Mouse (Mus musculus) lung, embryonic 16.5 days (tissue): ENCODE results near the gene Defb47. TPM values are rescaled to one million over a fixed set of nuclear protein-coding genes. Genes with fewer than 3 reads are reported as not detected.

Source experiments
- ATAC-seq: fragments of 200-750 bp; cut with Nextera tagmentation; 2 replicates; pipeline ENCODE4 v1.8.0; 2017; ENCODE audit warnings: low read depth, mild to moderate bottlenecking, moderate library complexity
- H3K27ac ChIP-seq: fragments of 300-500 bp; sonication (generic); 2 replicates; pipeline ENCODE4 v1.5.1; 2014; ENCODE audit warnings: mild to moderate bottlenecking, control low read depth, low read length
- H3K27me3 ChIP-seq: fragments of 300-500 bp; sonication (generic); 2 replicates; pipeline ENCODE4 v1.6.1; 2014; ENCODE audit warnings: low read depth, low read length, mixed read lengths; ENCODE audit not compliant: control insufficient read depth, insufficient read depth
- H3K36me3 ChIP-seq: fragments of 300-500 bp; sonication (generic); 2 replicates; pipeline ENCODE4 v1.6.1; 2014; ENCODE audit warnings: low read length; ENCODE audit not compliant: control insufficient read depth, insufficient read depth
- H3K4me1 ChIP-seq: fragments of 300-500 bp; sonication (generic); replicated peaks from 2 replicates; pipeline ENCODE4 v1.6.1; 2014; ENCODE audit warnings: low read length, mixed read lengths; ENCODE audit not compliant: control insufficient read depth, insufficient read depth
- H3K4me2 ChIP-seq: fragments of 300-500 bp; sonication (generic); 2 replicates; pipeline ENCODE4 v1.6.1; 2014; ENCODE audit warnings: low read depth, low read length, control low read depth
- H3K4me3 ChIP-seq: fragments of 300-500 bp; sonication (generic); 2 replicates; pipeline ENCODE4 v1.5.1; 2014; ENCODE audit warnings: mild to moderate bottlenecking, low read length, control low read depth
- H3K9ac ChIP-seq: fragments of 300-500 bp; sonication (generic); 2 replicates; pipeline ENCODE4 v1.6.1; 2014; ENCODE audit warnings: low read length, control low read depth
- H3K9me3 ChIP-seq: fragments of 300-500 bp; sonication (generic); 2 replicates; pipeline ENCODE4 v1.6.1; 2016; ENCODE audit warnings: low read length; ENCODE audit not compliant: control insufficient read depth
- WGBS: fragments of 180-500 bp; shearing (Covaris S2); extraction: QIAGEN DNeasy Blood & Tissue Kit; methylation state at CpG from one replicate; pipeline ENCODE4 v1.1.7; 2014; 5-methylcytosine and 5-hydroxymethylcytosine counted together
- polyA plus RNA-seq: library from polyadenylated mRNA; unstranded; fragments of >200 nt; fragmentation: Nextera tagmentation; extraction: Ambion mirVana; gene quantifications from 2 replicates; pipeline ENCODE4 v1.2.1, GENCODE M21; 2015

The Defb47 gene
- polyA plus RNA-seq, result not detected in 2 replicates

DNA sequence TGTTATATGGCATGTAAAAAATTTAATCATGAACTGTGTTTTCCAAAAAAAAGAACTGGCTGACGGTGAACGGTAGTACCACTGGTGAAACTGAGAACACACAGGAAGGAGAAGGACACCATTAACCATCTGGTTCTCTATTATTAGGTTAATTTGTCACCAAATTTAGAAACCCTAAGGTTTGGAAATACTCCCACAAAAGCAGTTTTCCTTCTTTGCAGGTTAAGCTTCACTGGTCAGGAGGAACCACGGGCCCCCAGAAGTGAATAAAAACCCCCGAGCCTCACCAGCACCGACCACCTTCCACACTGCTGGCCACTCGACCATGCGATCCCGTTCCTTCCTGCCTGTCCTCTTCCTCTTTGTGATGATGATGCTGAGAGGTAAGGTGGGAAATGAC lies at the start of gene Defb47:
TSS of gene Defb47 (plus strand) at position 301 of the 400 bp plus-strand sequence.
- Histone ChIP-seq H3K4me1 (no peaks in the 10 kb centered on the region), H3K27me3 (no peaks in the 10 kb centered on the region), H3K36me3 (no peaks in the 10 kb centered on the region), H3K9me3 (no peaks in the 10 kb centered on the region), H3K27ac (no peak within 1 kb of the TSS), H3K4me3 (no peak within 1 kb of the TSS), H3K4me2 (no peak within 1 kb of the TSS), H3K9ac (no peak within 1 kb of the TSS)
- ATAC-seq, result no peak
- WGBS, result 83% methylated on average over 8 of the region's 8 CpGs

DNA sequence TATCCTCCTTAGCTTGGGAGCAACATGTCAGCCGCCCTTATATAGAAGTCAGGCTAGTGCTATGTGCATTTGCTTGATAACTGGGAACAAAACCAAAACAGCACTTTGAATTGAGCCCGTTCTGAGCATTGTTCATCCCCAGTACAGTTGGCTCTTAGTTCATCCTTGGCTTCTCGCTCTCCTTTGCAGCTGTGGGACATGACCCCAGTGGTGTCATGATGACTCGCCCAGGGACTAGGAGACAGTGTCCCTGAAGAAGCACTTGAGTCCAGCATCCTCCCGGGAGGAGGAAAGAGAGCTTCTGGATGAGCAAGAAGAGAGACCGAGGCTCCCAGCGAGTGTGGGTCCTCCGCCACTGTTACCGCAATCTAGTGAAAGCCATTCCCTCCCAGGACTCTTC lies 41.8 kb upstream of the Defb47 start:
- no peaks in the 10 kb centered on the region for H3K9me3 ChIP-seq
- H3K4me3 ChIP-seq, result no peak overlapping the region
- no peak for ATAC-seq
- no peak overlapping the region for H3K9ac ChIP-seq
- whole genome bisulfite sequencing, result 86% methylated on average over 9 of the region's 9 CpGs
- no peaks in the 10 kb centered on the region for H3K27me3 ChIP-seq
- no peak overlapping the region for H3K4me2 ChIP-seq
- no peak overlapping the region for H3K27ac ChIP-seq
- no peaks in the 10 kb centered on the region for H3K4me1 ChIP-seq
- H3K36me3 ChIP-seq, result no peaks in the 10 kb centered on the region; the same call in none of the 2 replicates

DNA sequence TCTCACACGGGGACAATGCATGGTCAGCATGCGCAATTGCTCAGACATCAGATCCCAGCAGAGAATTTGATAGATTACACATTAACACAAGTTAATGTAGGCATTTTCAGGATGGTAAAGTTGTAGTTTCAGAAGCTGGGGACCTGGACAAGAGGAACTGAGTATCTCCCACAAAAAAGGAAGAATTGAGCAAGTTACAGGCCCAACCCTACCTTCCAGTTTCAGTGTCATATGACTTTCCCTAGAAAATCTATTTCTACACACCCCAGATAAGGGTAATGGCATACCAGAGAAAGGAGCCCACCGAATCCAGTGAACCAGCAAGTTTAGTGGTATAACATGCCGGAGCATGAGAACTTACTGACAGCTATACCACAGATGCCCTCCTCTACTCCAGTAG lies 34.2 kb upstream of the Defb47 start:
- no peaks in the 10 kb centered on the region; the same call in 1 of the 2 replicates for H3K4me1 ChIP-seq
- WGBS, result 78% methylated on average over 4 of the region's 4 CpGs
- no peak overlapping the region for H3K4me2 ChIP-seq
- no peaks in the 10 kb centered on the region for H3K36me3 ChIP-seq
- no peaks in the 10 kb centered on the region for H3K27me3 ChIP-seq
- no peak overlapping the region for H3K9ac ChIP-seq
- no peak overlapping the region for H3K27ac ChIP-seq
- no peak overlapping the region for H3K4me3 ChIP-seq
- no peak for ATAC-seq
- no peaks in the 10 kb centered on the region for H3K9me3 ChIP-seq

DNA sequence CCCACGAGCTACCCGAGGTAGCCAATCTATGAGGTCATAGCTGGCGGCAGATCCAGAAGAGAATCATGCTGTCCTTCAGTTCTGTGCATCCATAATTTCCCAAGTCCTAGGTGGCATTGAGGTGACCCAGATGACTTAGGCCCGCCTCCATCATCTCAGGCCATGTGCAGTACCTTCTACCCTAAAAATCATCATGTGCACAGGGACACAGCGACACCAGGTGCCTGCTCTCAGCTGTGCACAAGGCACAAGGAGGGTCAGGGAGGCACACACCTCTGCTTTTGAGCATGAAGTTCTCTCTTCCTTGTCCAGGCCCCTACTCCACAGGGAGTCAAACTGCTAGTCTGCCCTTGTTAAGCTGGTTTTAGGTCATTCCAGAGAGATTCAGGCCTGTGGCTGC lies 32.5 kb upstream of the Defb47 start:
- no peaks in the 10 kb centered on the region for H3K36me3 ChIP-seq
- peak; percentile 36; the same call in 1 of the 2 replicates for ATAC-seq
- H3K27me3 ChIP-seq, result no peaks in the 10 kb centered on the region
- no peak overlapping the region for H3K4me2 ChIP-seq
- H3K9ac ChIP-seq, result no peak overlapping the region
- H3K27ac ChIP-seq, result no peak overlapping the region
- H3K4me1 ChIP-seq, result no peaks in the 10 kb centered on the region; the same call in 1 of the 2 replicates
- no peak overlapping the region for H3K4me3 ChIP-seq
- WGBS, result 83% methylated on average over 5 of the region's 5 CpGs
- no peaks in the 10 kb centered on the region for H3K9me3 ChIP-seq

DNA sequence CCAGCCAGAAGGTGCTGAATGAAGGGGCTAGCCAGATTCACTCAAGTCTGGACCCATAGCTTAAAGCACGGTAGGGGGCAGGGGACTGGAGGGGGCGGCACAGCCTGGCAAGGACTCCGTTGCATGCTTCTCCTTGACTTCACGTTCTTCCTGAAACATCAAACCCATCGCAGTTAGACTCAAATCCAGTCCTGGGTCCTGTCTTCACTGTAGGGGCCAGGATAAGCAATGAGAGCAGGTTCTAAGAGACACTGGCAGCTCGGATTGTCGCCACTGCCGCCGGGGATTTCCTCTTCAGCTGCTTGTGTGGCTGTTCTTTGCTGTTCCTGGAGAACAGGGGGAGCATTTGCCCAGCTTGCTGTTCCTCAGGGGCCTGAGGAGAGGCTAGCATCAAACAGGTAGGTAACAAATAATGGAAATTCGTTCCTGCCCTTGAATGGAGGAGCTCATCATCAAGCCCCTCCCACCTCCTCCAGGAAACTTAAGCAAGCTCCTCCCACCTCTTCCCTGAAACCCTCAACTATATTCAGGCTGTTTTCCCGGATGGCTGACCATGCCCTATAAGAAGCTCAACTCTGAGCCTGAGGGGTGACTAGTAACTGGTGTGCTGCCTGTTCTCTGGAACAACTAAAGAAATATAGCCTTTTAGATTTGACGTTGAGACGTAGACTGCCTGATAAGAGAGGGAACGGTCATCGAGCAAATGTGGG lies 31.9 kb upstream of the Defb47 start:
- 15% methylated on average over 15 of the region's 15 CpGs for WGBS
- Histone ChIP-seq H3K4me2 (peak overlapping the region; percentile 55), H3K27me3 (no peaks in the 10 kb centered on the region), H3K36me3 (no peaks in the 10 kb centered on the region), H3K27ac (no peak overlapping the region), H3K4me1 (no peaks in the 10 kb centered on the region; the same call in 1 of the 2 replicates), H3K4me3 (peak overlapping the region; percentile 35), H3K9me3 (no peaks in the 10 kb centered on the region), H3K9ac (peak overlapping the region; percentile 33; the same call in 1 of the 2 replicates)
- 0 out of 2 replicates have a peak, but pooled peaks have one; percentile 15 for ATAC-seq

DNA sequence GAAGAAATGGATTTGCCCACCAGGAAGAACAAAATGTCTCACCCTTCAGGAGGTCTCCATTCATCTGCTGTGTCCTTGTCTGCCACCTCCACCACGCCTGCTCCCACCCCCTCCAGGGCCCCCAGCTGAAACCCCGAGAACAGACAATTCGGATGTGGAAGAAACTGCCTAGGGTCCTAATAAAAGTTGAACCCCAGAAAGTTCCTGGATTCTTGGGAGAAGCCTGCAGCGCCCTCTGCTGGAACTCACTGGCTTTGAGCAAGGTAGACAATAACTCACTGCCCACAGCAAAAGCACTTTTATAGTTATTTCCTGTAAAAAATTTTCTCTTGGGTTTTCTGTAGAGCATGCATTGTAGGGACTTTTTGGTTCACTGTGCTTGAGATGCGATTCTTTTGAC lies 22.8 kb upstream of the Defb47 start:
- ATAC-seq, result no peak

DNA sequence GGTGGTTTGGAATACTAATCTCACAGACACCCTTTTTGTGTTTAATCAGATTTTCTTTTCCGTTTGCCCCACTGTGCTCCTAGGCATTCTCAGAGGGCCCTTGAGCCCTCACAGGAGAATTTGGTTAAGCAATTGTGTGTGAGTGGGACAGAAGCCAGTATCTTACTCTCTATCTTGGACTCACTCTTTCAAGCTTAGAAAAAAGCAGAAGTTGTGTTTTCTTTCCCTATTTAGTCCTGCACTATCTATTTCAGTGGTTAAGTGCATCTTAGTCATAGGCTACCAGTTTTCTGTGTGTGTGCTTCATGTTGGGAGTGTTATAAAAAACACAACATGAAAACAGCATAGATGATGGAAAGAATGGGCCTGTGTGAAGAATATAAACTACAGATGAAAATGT lies 18.1 kb upstream of the Defb47 start:
- Histone ChIP-seq H3K9ac (no peak overlapping the region), H3K36me3 (no peaks in the 10 kb centered on the region), H3K4me3 (no peak overlapping the region), H3K4me1 (no peaks in the 10 kb centered on the region), H3K27me3 (no peaks in the 10 kb centered on the region), H3K27ac (no peak overlapping the region), H3K9me3 (no peaks in the 10 kb centered on the region), H3K4me2 (no peak overlapping the region)
- no peak for ATAC-seq
- WGBS, result 57% methylated on average over 1 of the region's 1 CpGs

More for the DNA sequence above, 22.8 kb upstream of the Defb47 start:
- Histone ChIP-seq H3K9me3 (no peaks in the 10 kb centered on the region), H3K27me3 (no peaks in the 10 kb centered on the region), H3K27ac (no peak overlapping the region), H3K36me3 (no peaks in the 10 kb centered on the region), H3K4me1 (no peaks in the 10 kb centered on the region), H3K4me2 (no peak overlapping the region), H3K4me3 (no peak overlapping the region), H3K9ac (no peak overlapping the region)
- WGBS, result 9% methylated on average over 5 of the region's 5 CpGs

DNA sequence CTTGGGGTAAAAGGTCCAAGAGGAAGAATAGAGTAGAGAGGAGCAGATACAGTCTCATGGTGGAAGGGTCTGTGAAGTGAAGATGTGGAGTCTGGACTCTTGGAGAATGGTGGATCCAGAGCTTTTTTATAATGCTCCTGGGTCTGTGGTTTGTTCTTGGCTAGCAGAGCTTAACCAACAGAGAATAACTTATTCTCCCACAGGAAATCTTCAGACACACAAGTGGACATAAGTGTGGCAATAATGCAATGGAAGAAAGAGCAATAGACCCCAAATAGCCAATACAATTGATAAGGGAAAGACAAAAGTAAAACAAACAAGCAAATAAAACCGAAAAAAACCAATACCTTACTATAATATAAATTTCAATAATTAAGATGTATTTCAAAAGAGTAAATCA lies 13.5 kb upstream of the Defb47 start, which contains the start of gene Defb48:
TSS of gene Defb48 (minus strand) at position 101 of the 400 bp plus-strand sequence.
- Histone ChIP-seq H3K36me3 (no peaks in the 10 kb centered on the region), H3K9ac (no peak within 1 kb of the TSS), H3K27me3 (no peaks in the 10 kb centered on the region), H3K4me3 (no peak within 1 kb of the TSS), H3K9me3 (no peaks in the 10 kb centered on the region), H3K4me2 (no peak within 1 kb of the TSS), H3K27ac (no peak within 1 kb of the TSS), H3K4me1 (no peaks in the 10 kb centered on the region)
- 72% methylated on average over 1 of the region's 1 CpGs for WGBS
- no peak for ATAC-seq

DNA sequence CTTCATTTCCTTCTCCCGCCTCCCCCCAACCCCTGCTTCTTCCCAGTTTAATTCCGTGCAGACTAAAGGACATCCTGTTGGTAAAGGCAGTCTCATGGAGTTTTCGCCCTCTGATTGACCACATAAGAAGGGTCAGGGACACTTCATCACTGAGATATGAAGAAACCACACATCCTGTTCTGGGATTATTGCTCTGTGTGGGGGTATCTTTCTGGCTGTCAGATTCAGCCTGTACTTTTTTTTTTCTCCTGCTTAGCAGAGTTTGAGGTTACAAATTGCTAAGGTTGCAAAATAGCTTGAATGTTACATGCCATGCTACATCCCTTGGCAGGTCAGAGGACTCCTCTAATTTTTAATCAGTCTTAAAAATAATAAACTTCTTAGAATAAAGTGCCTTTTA lies 6.6 kb upstream of the Defb47 start:
- Histone ChIP-seq H3K9me3 (no peaks in the 10 kb centered on the region), H3K9ac (no peak overlapping the region), H3K4me2 (no peak overlapping the region), H3K36me3 (no peaks in the 10 kb centered on the region), H3K4me3 (no peak overlapping the region), H3K4me1 (no peaks in the 10 kb centered on the region), H3K27ac (no peak overlapping the region), H3K27me3 (no peaks in the 10 kb centered on the region)
- ATAC-seq, result 0 out of 2 replicates have a peak, but pooled peaks have one; percentile 47
- WGBS, result 39% methylated on average over 3 of the region's 3 CpGs
